Mouse (Mus musculus): Measurements from ENCODE around the gene Naglu. TPM values are rescaled to one million over a fixed set of nuclear protein-coding genes. Genes with fewer than 3 reads are reported as not detected.

The Naglu gene
- polyA plus RNA-seq, 1 experiment from 2014 or later = 26.5 TPM

- no peak overlapping the region for H3K27ac ChIP-seq
- peaks cover 4% of the 10 kb centered on the region; the same call in 1 of the 2 replicates for H3K36me3 ChIP-seq (ENCODE audit: insufficient read depth, low read length)
- ATAC-seq (replicated peaks; ENCODE audit: low FRiP score, low read depth) (no peak), DNase-seq (ENCODE audit: low spot score) (peak; percentile 82)
- WGBS = 20% methylated on average over 18 of the region's 18 CpGs
- H3K27me3 ChIP-seq (ENCODE audit: insufficient read depth, low read length) = no peaks in the 10 kb centered on the region
- no peak overlapping the region for H3K4me3 ChIP-seq (replicated peaks; ENCODE audit: low read depth, low read length)
- H3K9ac ChIP-seq (ENCODE audit: low read depth, low read length) = no peak overlapping the region
- TF ChIP-seq CTCF (IDR thresholded peaks at IDR 0.05; ENCODE audit: low read depth) = peak; percentile 99
- H3K9me3 ChIP-seq (replicated peaks; ENCODE audit: low read length) = no peaks in the 10 kb centered on the region
- peak overlapping the region; percentile 48 for H3K4me2 ChIP-seq (ENCODE audit: low read length)
- H3K4me1 ChIP-seq (replicated peaks; ENCODE audit: insufficient read depth, low read length) = peaks cover 21% of the 10 kb centered on the region
Measured at GRCm38 (mm10) chr11:101066549-101067412, 3.0 kb upstream of the Naglu start.

GRCm38 (mm10) chr11:101070189-101070527 is 346 bp downstream of the Naglu start:
- Histone ChIP-seq H3K9ac (ENCODE audit: low read depth, low read length) (peak overlapping the region; percentile 70), H3K27ac (no peak overlapping the region)
- WGBS = under 1% methylated on average over 36 of the region's 36 CpGs

GRCm38 (mm10) chr11:101070987-101071386 is 1.2 kb downstream of the Naglu start:
- 0 out of 2 replicates have a peak overlapping the region, but pooled peaks have one; percentile 13 for H3K9ac ChIP-seq (ENCODE audit: low read depth, low read length)
- no peak overlapping the region for H3K27ac ChIP-seq
- H3K4me2 ChIP-seq (ENCODE audit: low read length) = peak overlapping the region; percentile 95; the same call in 1 of the 2 replicates

More at GRCm38 (mm10) chr11:101070189-101070527, 346 bp downstream of the Naglu start:
- H3K36me3 ChIP-seq (ENCODE audit: insufficient read depth, low read length) = no peaks in the 10 kb centered on the region
- H3K9me3 ChIP-seq (replicated peaks; ENCODE audit: low read length) = no peaks in the 10 kb centered on the region
- DNase-seq (ENCODE audit: low spot score) (no peak), ATAC-seq (replicated peaks; ENCODE audit: low FRiP score, low read depth) (peak; percentile 23; the same call in 1 of the 2 replicates)
- peaks cover 5% of the 10 kb centered on the region for H3K4me1 ChIP-seq (replicated peaks; ENCODE audit: insufficient read depth, low read length)
- TF ChIP-seq CTCF (IDR thresholded peaks at IDR 0.05; ENCODE audit: low read depth) = no peak
- H3K4me2 ChIP-seq (ENCODE audit: low read length) = peak overlapping the region; percentile 95
- H3K27me3 ChIP-seq (ENCODE audit: insufficient read depth, low read length) = no peaks in the 10 kb centered on the region
- peak overlapping the region; percentile 59 for H3K4me3 ChIP-seq (replicated peaks; ENCODE audit: low read depth, low read length)

GRCm38 (mm10) chr11:101071810-101072428 is 2.1 kb downstream of the Naglu start:
- no peak for TF ChIP-seq CTCF (IDR thresholded peaks at IDR 0.05; ENCODE audit: low read depth)
- WGBS = 67% methylated on average over 14 of the region's 14 CpGs

More at GRCm38 (mm10) chr11:101070987-101071386, 1.2 kb downstream of the Naglu start:
- Histone ChIP-seq H3K36me3 (ENCODE audit: insufficient read depth, low read length) (no peaks in the 10 kb centered on the region), H3K27me3 (ENCODE audit: insufficient read depth, low read length) (no peaks in the 10 kb centered on the region), H3K4me3 (replicated peaks; ENCODE audit: low read depth, low read length) (no peak overlapping the region), H3K9me3 (replicated peaks; ENCODE audit: low read length) (no peaks in the 10 kb centered on the region), H3K4me1 (replicated peaks; ENCODE audit: insufficient read depth, low read length) (peaks cover 5% of the 10 kb centered on the region)
- WGBS = 76% methylated on average over 6 of the region's 6 CpGs
- no peak for TF ChIP-seq CTCF (IDR thresholded peaks at IDR 0.05; ENCODE audit: low read depth)
- no peak for DNase-seq (ENCODE audit: low spot score)
- ATAC-seq (replicated peaks; ENCODE audit: low FRiP score, low read depth) = no peak

GRCm38 (mm10) chr11:101078121-101078520 is 8.3 kb downstream of the Naglu start, which contains the start of gene Hsd17b1:
Gene Hsd17b1 (plus strand): TSS chr11:101078411.
- Histone ChIP-seq H3K9ac (ENCODE audit: low read depth, low read length) (no peak within 1 kb of the TSS), H3K27ac (no peak within 1 kb of the TSS), H3K36me3 (ENCODE audit: insufficient read depth, low read length) (no peaks in the 10 kb centered on the region), H3K4me1 (replicated peaks; ENCODE audit: insufficient read depth, low read length) (peaks cover 12% of the 10 kb centered on the region; the same call in 1 of the 2 replicates), H3K4me3 (replicated peaks; ENCODE audit: low read depth, low read length) (no peak within 1 kb of the TSS), H3K9me3 (replicated peaks; ENCODE audit: low read length) (no peaks in the 10 kb centered on the region), H3K4me2 (ENCODE audit: low read length) (peak within 1 kb of the TSS; percentile 40; the same call in 1 of the 2 replicates), H3K27me3 (ENCODE audit: insufficient read depth, low read length) (peaks cover 27% of the 10 kb centered on the region)
- ATAC-seq (replicated peaks; ENCODE audit: low FRiP score, low read depth) = no peak
- no peak for DNase-seq (ENCODE audit: low spot score)
- TF ChIP-seq CTCF (IDR thresholded peaks at IDR 0.05; ENCODE audit: low read depth) = no peak
- 71% methylated on average over 9 of the region's 9 CpGs for WGBS

More at GRCm38 (mm10) chr11:101071810-101072428, 2.1 kb downstream of the Naglu start:
- Histone ChIP-seq H3K9me3 (replicated peaks; ENCODE audit: low read length) (no peaks in the 10 kb centered on the region), H3K27ac (no peak overlapping the region), H3K9ac (ENCODE audit: low read depth, low read length) (no peak overlapping the region), H3K4me1 (replicated peaks; ENCODE audit: insufficient read depth, low read length) (peaks cover 5% of the 10 kb centered on the region), H3K4me2 (ENCODE audit: low read length) (no peak overlapping the region), H3K36me3 (ENCODE audit: insufficient read depth, low read length) (no peaks in the 10 kb centered on the region), H3K4me3 (replicated peaks; ENCODE audit: low read depth, low read length) (no peak overlapping the region), H3K27me3 (ENCODE audit: insufficient read depth, low read length) (no peaks in the 10 kb centered on the region)
- DNase-seq (ENCODE audit: low spot score) = no peak
- ATAC-seq (replicated peaks; ENCODE audit: low FRiP score, low read depth) = no peak

- ATAC-seq (replicated peaks; ENCODE audit: low FRiP score, low read depth) = no peak
- peak; percentile 13 for DNase-seq (ENCODE audit: low spot score)
- Histone ChIP-seq H3K9ac (ENCODE audit: low read depth, low read length) (peak overlapping the region; percentile 23; the same call in 1 of the 2 replicates), H3K4me1 (replicated peaks; ENCODE audit: insufficient read depth, low read length) (peaks cover 19% of the 10 kb centered on the region), H3K27me3 (ENCODE audit: insufficient read depth, low read length) (peaks cover 27% of the 10 kb centered on the region), H3K4me2 (ENCODE audit: low read length) (peak overlapping the region; percentile 40), H3K27ac (no peak overlapping the region), H3K4me3 (replicated peaks; ENCODE audit: low read depth, low read length) (peak overlapping the region; percentile 2; the same call in 1 of the 2 replicates), H3K9me3 (replicated peaks; ENCODE audit: low read length) (no peaks in the 10 kb centered on the region), H3K36me3 (ENCODE audit: insufficient read depth, low read length) (peaks cover 5% of the 10 kb centered on the region; the same call in 1 of the 2 replicates)
- WGBS = 6% methylated on average over 27 of the region's 27 CpGs
- TF ChIP-seq CTCF (IDR thresholded peaks at IDR 0.05; ENCODE audit: low read depth) = no peak
Measured at GRCm38 (mm10) chr11:101079746-101080145, 9.9 kb downstream of the Naglu start.

Measured in kidney, postnatal 0 days (tissue).